Mouse (Mus musculus) CH12.LX (cell line): ENCODE measurements at regions not wholly inside any gene's neighbourhood (a gene's known extent, or its start where the extent isn't known, plus 50 kb on each side); places are given as distances from the start of the nearest gene placed in this dataset.

Experiments used
- DNase-seq: peaks from one replicate; pipeline ENCODE4 v3.0.0-alpha.2; 2013; ENCODE audit errors: extremely low read depth
- H3K27ac ChIP-seq: 2 replicates; pipeline ENCODE4 v1.5.1; 2012; ENCODE audit warnings: low read depth, mild to moderate bottlenecking, control low read depth, moderate library complexity; ENCODE audit not compliant: insufficient read depth
- H3K27me3 ChIP-seq: replicated peaks from 2 replicates; pipeline ENCODE3; 2012; ENCODE audit warnings: inconsistent platforms
- H3K36me3 ChIP-seq, 2 experiments: replicated peaks in 1 of 2; 2 replicates each; pipeline versions ENCODE3 to v1.6.1; 2012; ENCODE audit warnings: inconsistent platforms in 1 of 2, low read length in 1 of 2, mild to moderate bottlenecking in 1 of 2, mixed read lengths in 1 of 2, moderate library complexity in 1 of 2; ENCODE audit not compliant: control insufficient read depth in 1 of 2, insufficient read depth in 1 of 2
- H3K4me1 ChIP-seq, 2 experiments: 2 replicates each; pipeline ENCODE4 v1.6.1; 2012; ENCODE audit warnings: inconsistent platforms in 1 of 2, moderate library complexity in 1 of 2; ENCODE audit not compliant: insufficient read depth in 2 of 2, control insufficient read depth in 1 of 2
- H3K4me2 ChIP-seq: 2 replicates; pipeline ENCODE4 v1.6.1; 2012; ENCODE audit warnings: low read depth, mild to moderate bottlenecking, control low read depth; ENCODE audit not compliant: poor library complexity, insufficient read depth, severe bottlenecking
- H3K4me3 ChIP-seq, 3 experiments: fragments of 150-350 bp in 1 of 3; sonication (generic) in 1 of 3; replicated peaks in 1 of 3; 2 replicates each; pipeline versions ENCODE3 to v1.5.1; 2011 to 2012; ENCODE audit warnings: low read depth in 2 of 3, low read length in 2 of 3, mild to moderate bottlenecking in 2 of 3, moderate library complexity in 2 of 3, control low read depth in 1 of 3, improper control_type of control experiment in 1 of 3, inconsistent platforms in 1 of 3, mixed read lengths in 1 of 3; ENCODE audit not compliant: poor library complexity in 1 of 3
- H3K79me2 ChIP-seq: replicated peaks from 2 replicates; pipeline ENCODE4 v1.6.1; 2012; ENCODE audit warnings: mild to moderate bottlenecking, moderate library complexity; ENCODE audit not compliant: control insufficient read depth, poor library complexity, insufficient read depth, severe bottlenecking; ENCODE audit errors: extremely low read depth
- H3K9ac ChIP-seq: 2 replicates; pipeline ENCODE4 v1.6.1; 2012; ENCODE audit warnings: low read depth, mild to moderate bottlenecking, control low read depth, moderate library complexity; ENCODE audit not compliant: insufficient read depth
- H3K9me3 ChIP-seq: replicated peaks from 2 replicates; pipeline ENCODE3; 2012; ENCODE audit warnings: low read length, inconsistent platforms, mixed read lengths
- CHD2 ChIP-seq: IDR thresholded peaks from 2 replicates; pipeline ENCODE4 v1.6.1; 2011; ENCODE audit warnings: low read length, improper control_type of control experiment
- CTCF ChIP-seq, 2 experiments: IDR thresholded peaks in 1 of 2; conservative IDR thresholded peaks in 1 of 2; 2 replicates each; pipeline ENCODE4 v1.5.1; 2011 to 2012; ENCODE audit warnings: low read depth in 2 of 2, low read length in 2 of 2, improper control_type of control experiment in 1 of 2, inconsistent platforms in 1 of 2, mild to moderate bottlenecking in 1 of 2, moderate library complexity in 1 of 2
- E2F4 ChIP-seq: IDR thresholded peaks from 2 replicates; pipeline ENCODE4 v1.6.1; 2011; ENCODE audit warnings: low read depth, low read length, improper control_type of control experiment; ENCODE audit not compliant: insufficient replicate concordance
- ELF1 ChIP-seq: IDR thresholded peaks from 2 replicates; pipeline ENCODE4 v1.6.1; 2014; ENCODE audit warnings: low read depth, mild to moderate bottlenecking, inconsistent platforms, low read length, improper control_type of control experiment
- ETS1 ChIP-seq: conservative IDR thresholded peaks from 2 replicates; pipeline ENCODE4 v1.6.1; 2012; ENCODE audit warnings: low read depth, mild to moderate bottlenecking, inconsistent platforms, low read length, improper control_type of control experiment, moderate library complexity
- HCFC1 ChIP-seq: IDR thresholded peaks from 2 replicates; pipeline ENCODE4 v1.6.1; 2012; ENCODE audit warnings: low read depth, mild to moderate bottlenecking, inconsistent platforms, low read length, improper control_type of control experiment
- IRF4 ChIP-seq: IDR thresholded peaks from 2 replicates; pipeline ENCODE4 v1.6.1; 2014; ENCODE audit warnings: low read depth, mild to moderate bottlenecking, inconsistent platforms, low read length, improper control_type of control experiment
- MAFK ChIP-seq: IDR thresholded peaks from 2 replicates; pipeline ENCODE4 v1.6.1; 2011; ENCODE audit warnings: low read length, improper control_type of control experiment; ENCODE audit not compliant: insufficient replicate concordance
- MAZ ChIP-seq: IDR thresholded peaks from 2 replicates; pipeline ENCODE4 v1.6.1; 2012; ENCODE audit warnings: low read depth, mild to moderate bottlenecking, inconsistent platforms, low read length, improper control_type of control experiment, moderate library complexity
- MXI1 ChIP-seq: IDR thresholded peaks from 2 replicates; pipeline ENCODE4 v1.6.1; 2011; ENCODE audit warnings: mild to moderate bottlenecking, low read depth, low read length, improper control_type of control experiment
- POLR2A ChIP-seq: IDR thresholded peaks from 2 replicates; pipeline ENCODE4 v1.6.1; 2011; ENCODE audit warnings: low read depth, mild to moderate bottlenecking, improper control_type of control experiment, low read length
- RAD21 ChIP-seq: IDR thresholded peaks from 2 replicates; pipeline ENCODE4 v1.6.1; 2011; ENCODE audit warnings: low read depth, mild to moderate bottlenecking, low read length, improper control_type of control experiment, moderate library complexity
- RCOR1 ChIP-seq: conservative IDR thresholded peaks from 2 replicates; pipeline ENCODE4 v1.6.1; 2012; ENCODE audit warnings: low read depth, mild to moderate bottlenecking, inconsistent platforms, low read length, improper control_type of control experiment
- SIN3A ChIP-seq: IDR thresholded peaks from 2 replicates; pipeline ENCODE4 v1.6.1; 2012; ENCODE audit warnings: low read length, improper control_type of control experiment, inconsistent platforms
- SMC3 ChIP-seq: IDR thresholded peaks from 2 replicates; pipeline ENCODE4 v1.6.1; 2011; ENCODE audit warnings: low read depth, low read length, improper control_type of control experiment
- TCF12 ChIP-seq: IDR thresholded peaks from 2 replicates; pipeline ENCODE4 v1.6.1; 2014; ENCODE audit warnings: low read depth, mild to moderate bottlenecking, inconsistent platforms, low read length, improper control_type of control experiment
- UBTF ChIP-seq: IDR thresholded peaks from 2 replicates; pipeline ENCODE4 v1.6.1; 2012; ENCODE audit warnings: low read depth, mild to moderate bottlenecking, inconsistent platforms, low read length, improper control_type of control experiment, moderate library complexity
- USF2 ChIP-seq: conservative IDR thresholded peaks from 2 replicates; pipeline ENCODE4 v1.6.1; 2011; ENCODE audit warnings: low read depth, low read length, improper control_type of control experiment
- ZC3H11A ChIP-seq: IDR thresholded peaks from 2 replicates; pipeline ENCODE4 v1.6.1; 2012; ENCODE audit warnings: low read depth, mild to moderate bottlenecking, inconsistent platforms, low read length, improper control_type of control experiment
- ZMIZ1 ChIP-seq: IDR thresholded peaks from 2 replicates; pipeline ENCODE4 v1.6.1; 2012; ENCODE audit warnings: low read depth, mild to moderate bottlenecking, inconsistent platforms, low read length, improper control_type of control experiment
- dilution Hi-C: fragments of 300-500 bp; cut with MboI; formaldehyde crosslinking; loops from 2 replicates; pipeline ENCODE4 v1.14.3; 2020; ENCODE audit warnings: low sequenced_read_pairs; ENCODE audit not compliant: extremely low pct_unique_long_range_greater_than_20kb, extremely low pct_ligation_motif_present
- in situ Hi-C: fragments of 300-500 bp; cut with MboI; formaldehyde crosslinking; loops from 3 replicates; pipeline ENCODE4 v1.14.3; 2019; ENCODE audit warnings: low sequenced_read_pairs, low pct_ligation_motif_present, low pct_unique_long_range_greater_than_20kb, mixed read lengths

GRCm38 (mm10) chr2:10745127-10745526 is 374.8 kb downstream of the Sfmbt2 start:
- Histone ChIP-seq H3K9me3 (no peaks in the 10 kb centered on the region), H3K4me2 (no peak overlapping the region), H3K36me3 (no peaks in the 10 kb centered on the region), H3K79me2 (no peaks in the 10 kb centered on the region), H3K4me3 (no peak overlapping the region), H3K9ac (no peak overlapping the region), H3K4me1 (no peaks in the 10 kb centered on the region), H3K27ac (no peak overlapping the region), H3K27me3 (no peaks in the 10 kb centered on the region)
- no peak for DNase-seq
- TF ChIP-seq ZC3H11A, result no peak
- no peak for TF ChIP-seq IRF4
- no peak for TF ChIP-seq MXI1
- no peak for TF ChIP-seq MAZ
- TF ChIP-seq CTCF (conservative IDR thresholded peaks at IDR 0.05 in 1 of 2, IDR thresholded peaks at IDR 0.05 in 1 of 2; ENCODE audit: low read depth in 2 of 2, low read length in 2 of 2), result no peak
- no peak for TF ChIP-seq SIN3A
- no peak for TF ChIP-seq TCF12
- TF ChIP-seq CHD2, result no peak
- no peak for TF ChIP-seq RAD21
- TF ChIP-seq UBTF, result no peak
- TF ChIP-seq MAFK, result no peak
- TF ChIP-seq ELF1, result no peak
- TF ChIP-seq RCOR1, result no peak
- TF ChIP-seq POLR2A, result no peak
- dilution Hi-C loops (no loop called here), in situ Hi-C loops (no loop called here)

- in situ Hi-C loops, result no loop called here
- no peak for DNase-seq
- no peaks in the 10 kb centered on the region for H3K27me3 ChIP-seq
- H3K36me3 ChIP-seq, result no peaks in the 10 kb centered on the region
- no peak overlapping the region for H3K4me3 ChIP-seq
- dilution Hi-C loops, result no loop called here
- no peaks in the 10 kb centered on the region for H3K9me3 ChIP-seq
- TF ChIP-seq USF2, result no peak
- TF ChIP-seq MXI1, result no peak
- TF ChIP-seq HCFC1, result no peak
- TF ChIP-seq ZMIZ1, result no peak
- no peak for TF ChIP-seq SMC3
- no peak for TF ChIP-seq MAZ
- no peak for TF ChIP-seq E2F4
- no peak for TF ChIP-seq CTCF (conservative IDR thresholded peaks at IDR 0.05 in 1 of 2, IDR thresholded peaks at IDR 0.05 in 1 of 2; ENCODE audit: low read depth in 2 of 2, low read length in 2 of 2)
- no peak for TF ChIP-seq ETS1
- no peak overlapping the region for H3K27ac ChIP-seq
- no peak overlapping the region for H3K4me2 ChIP-seq
- no peaks in the 10 kb centered on the region for H3K4me1 ChIP-seq
- H3K9ac ChIP-seq, result no peak overlapping the region
- H3K79me2 ChIP-seq, result no peaks in the 10 kb centered on the region
Observed at GRCm38 (mm10) chr2:10755375-10755774, 385.1 kb downstream of the Sfmbt2 start.
